Mouse (Mus musculus) kidney, adult 2 months (tissue): Measurements from ENCODE around the gene Vmn2r52. TPM values are rescaled to one million over a fixed set of nuclear protein-coding genes. Genes with fewer than 3 reads are reported as not detected.
"Not testable (repeated sequence)": the region's sequence is repeated elsewhere in the genome, so short reads cannot be mapped to it uniquely, and the experiment has no call there.

Experiments
- DNase-seq: peaks from one replicate; pipeline ENCODE4 v3.0.0; 2021
- H3K27ac ChIP-seq: fragments of 200-500 bp; 2 replicates; pipeline ENCODE4 v1.5.1; 2012; ENCODE audit warnings: low read depth, low read length, control low read depth, inconsistent platforms; ENCODE audit not compliant: insufficient read depth
- H3K27me3 ChIP-seq: fragments of 200-500 bp; replicated peaks from 2 replicates; pipeline ENCODE4 v1.6.1; 2012; ENCODE audit warnings: mild to moderate bottlenecking, moderate library complexity, low read length, inconsistent platforms; ENCODE audit not compliant: control insufficient read depth, insufficient read depth
- H3K36me3 ChIP-seq: fragments of 200-500 bp; 2 replicates; pipeline ENCODE4 v1.6.1; 2012; ENCODE audit warnings: mild to moderate bottlenecking, moderate library complexity, low read length, inconsistent platforms; ENCODE audit not compliant: control insufficient read depth, insufficient read depth
- H3K4me1 ChIP-seq: fragments of 200-500 bp; 2 replicates; pipeline ENCODE4 v1.6.1; 2011; ENCODE audit warnings: low read length; ENCODE audit not compliant: control insufficient read depth, insufficient read depth
- H3K4me3 ChIP-seq: fragments of 200-500 bp; 2 replicates; pipeline ENCODE4 v1.5.1; 2011; ENCODE audit warnings: mild to moderate bottlenecking, low read depth, low read length, control low read depth; ENCODE audit not compliant: insufficient read depth
- CTCF ChIP-seq: fragments of 200-500 bp; conservative IDR thresholded peaks from 2 replicates; pipeline ENCODE4 v1.5.1; 2011; ENCODE audit warnings: low read depth, mild to moderate bottlenecking, control low read depth, low read length, moderate library complexity, mixed read lengths; ENCODE audit not compliant: insufficient read depth, insufficient read length
- POLR2A ChIP-seq: fragments of 200-500 bp; IDR thresholded peaks from one replicate; pipeline ENCODE4 v1.6.1; 2011; ENCODE audit warnings: low read depth, low read length, control low read depth
- WGBS: fragments of 180-500 bp; shearing (Covaris S2); methylation state at CpG from one replicate; pipeline ENCODE4 v1.1.7; 2018; 5-methylcytosine and 5-hydroxymethylcytosine counted together
- polyA plus RNA-seq: library from polyadenylated mRNA; depleted of rRNA; stranded (reverse); fragments of >200 nt; gene quantifications from 2 replicates; pipeline ENCODE4 v1.2.3, GENCODE M21; 2012; rRNA removed

The Vmn2r52 gene
- polyA plus RNA-seq, result not detected in 2 replicates

GRCm38 (mm10) chr7:10176473-10176872 lies at the start of gene Vmn2r52:
Gene Vmn2r52, minus strand, starts transcription at chr7:10176573.
- no peak within 1 kb of the TSS for H3K4me3 ChIP-seq
- H3K27ac ChIP-seq, result no peak within 1 kb of the TSS
- H3K36me3 ChIP-seq, result no peaks in the 10 kb centered on the region
- no peak for DNase-seq
- no peaks in the 10 kb centered on the region for H3K4me1 ChIP-seq
- H3K27me3 ChIP-seq, result no peaks in the 10 kb centered on the region
- 83% methylated on average over 1 of the region's 1 CpGs for WGBS
- TF ChIP-seq POLR2A (no peak), CTCF (no peak)

GRCm38 (mm10) chr7:10105641-10106040 lies 70.7 kb downstream of the Vmn2r52 start, which contains the start of gene Vmn2r51:
Gene Vmn2r51, minus strand, starts transcription at chr7:10105741.
- DNase-seq, H3K4me3 ChIP-seq, H3K27ac ChIP-seq, H3K36me3 ChIP-seq, H3K27me3 ChIP-seq, H3K4me1 ChIP-seq: not testable (repeated sequence)
- 40% methylated on average over 1 of the region's 1 CpGs for WGBS

Other genes with a start within 250 kb of the Vmn2r52 start
- not detected in 2 replicates for gene Vmn2r48, start 223.0 kb downstream of the Vmn2r52 start, polyA plus RNA-seq
- not detected in 2 replicates for gene Vmn2r49, start 184.3 kb downstream of the Vmn2r52 start, polyA plus RNA-seq
- not detected in 2 replicates for gene Vmn2r50, start 123.3 kb downstream of the Vmn2r52 start, polyA plus RNA-seq
- not detected in 2 replicates for gene Vmn2r51, start 70.8 kb downstream of the Vmn2r52 start, polyA plus RNA-seq
- gene Vmn1r66, start 101.4 kb upstream of the Vmn2r52 start, polyA plus RNA-seq, result not detected in 2 replicates